Mouse (Mus musculus): ENCODE measurements at regions not wholly inside any gene's neighbourhood (a gene's known extent, or its start where the extent isn't known, plus 50 kb on each side); places are given as distances from the start of the nearest gene placed in this dataset.

DNA sequence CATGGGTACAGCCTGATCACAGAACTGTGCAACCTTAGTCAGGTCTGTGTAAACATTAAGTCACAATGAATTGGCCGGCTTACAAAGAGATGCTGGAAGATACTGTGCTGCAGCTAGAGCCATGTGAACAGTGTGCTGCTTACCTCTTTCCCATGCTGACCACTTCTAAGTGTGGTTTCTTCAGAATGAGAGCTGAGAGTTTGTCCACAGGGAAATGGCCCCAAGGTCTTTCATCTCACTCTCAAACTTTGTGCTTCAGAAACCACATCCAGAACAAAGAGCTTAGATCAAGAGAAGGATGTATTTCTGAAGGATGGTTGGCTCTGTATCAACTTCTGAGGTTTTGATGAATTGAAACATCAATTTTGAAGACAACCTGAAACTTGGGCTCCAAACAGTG, 165.7 kb downstream of the Lrrc3b start:
- no peak for DNase-seq

GRCm38 (mm10) chr14:15272364-15272763, 166.4 kb downstream of the Lrrc3b start:
- DNase-seq = no peak

DNA sequence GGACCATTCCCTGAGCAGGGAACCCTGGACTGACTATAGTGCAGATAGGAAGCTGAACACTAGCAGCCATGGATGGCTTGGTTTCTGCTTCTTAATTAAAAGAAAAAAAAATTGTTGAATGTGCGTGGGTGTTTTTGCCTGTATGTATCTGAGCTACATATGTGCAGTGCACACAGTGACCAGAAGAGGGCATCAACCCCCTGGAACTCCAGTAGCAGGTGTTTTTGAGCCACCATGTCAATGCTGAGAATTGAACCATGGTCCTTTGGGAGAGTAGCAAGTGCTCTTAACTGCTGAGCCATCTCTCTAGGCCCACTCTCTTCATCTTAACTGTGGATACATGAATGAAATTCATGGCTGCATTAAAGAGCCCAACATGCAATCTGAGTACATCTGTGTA, 172.5 kb downstream of the Lrrc3b start:
- peak in 1 of 2 experiments; percentile 14 for DNase-seq

DNA sequence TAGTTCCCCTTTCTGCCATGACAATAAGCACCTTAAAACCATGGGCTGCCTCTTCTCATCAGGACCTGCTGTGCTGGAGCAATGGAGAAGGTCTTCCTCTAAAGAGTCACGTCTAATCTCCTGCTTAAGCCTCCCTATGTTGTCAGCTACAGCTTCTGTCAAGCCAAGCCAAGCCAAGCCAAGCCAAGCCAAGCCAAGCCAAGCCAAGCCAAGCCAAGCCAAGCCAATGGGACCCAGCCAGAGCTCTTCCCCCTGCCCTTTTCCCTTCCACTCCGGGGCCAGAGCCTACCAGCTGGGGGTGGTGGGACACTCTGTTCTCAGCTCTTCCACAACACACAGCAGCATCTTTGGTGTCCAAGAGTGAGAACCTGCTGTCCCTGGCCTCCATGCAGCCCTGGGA, 175.8 kb downstream of the Lrrc3b start:
- DNase-seq = peak in 1 of 2 experiments; percentile 8

- no peak for DNase-seq
Measured at GRCm38 (mm10) chr14:15255729-15256128, 183.1 kb downstream of the Lrrc3b start.

- DNase-seq = no peak
Measured at GRCm38 (mm10) chr14:15205626-15206025, 233.2 kb downstream of the Lrrc3b start.

GRCm38 (mm10) chr14:15204284-15204683, 234.5 kb downstream of the Lrrc3b start:
- DNase-seq = no peak

Data from cerebellum, postnatal 25 days (tissue).